Mouse (Mus musculus): Measurements from ENCODE around the gene Depdc5. TPM values are rescaled to one million over a fixed set of nuclear protein-coding genes. Genes with fewer than 3 reads are reported as not detected.
"Not testable (repeated sequence)": the region's sequence is repeated elsewhere in the genome, so short reads cannot be mapped to it uniquely, and the experiment has no call there.

The Depdc5 gene
- polyA plus RNA-seq, 1 experiment from 2014 or later: 36.3 TPM

DNA sequence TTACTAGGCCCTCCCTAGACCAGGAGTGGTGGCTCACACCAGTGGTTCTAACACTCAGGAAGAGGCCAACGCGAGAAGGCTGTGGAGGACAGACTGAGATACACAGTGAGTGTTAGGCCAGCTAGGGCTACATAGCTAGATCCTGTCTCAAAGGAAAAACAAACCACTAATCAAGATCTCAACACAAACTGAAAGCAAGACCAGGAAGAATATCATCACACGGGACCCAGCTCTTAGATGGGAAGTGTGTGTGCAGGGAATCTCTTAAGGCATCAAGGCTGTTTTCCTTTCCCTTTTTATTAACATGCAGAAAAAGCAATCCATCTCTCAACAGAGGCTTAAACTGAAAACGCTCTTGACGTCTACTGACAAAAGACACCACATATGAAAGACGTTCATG, 11.5 kb upstream of the Depdc5 start:
- H3K4me2 ChIP-seq: peak overlapping the region; percentile 74

DNA sequence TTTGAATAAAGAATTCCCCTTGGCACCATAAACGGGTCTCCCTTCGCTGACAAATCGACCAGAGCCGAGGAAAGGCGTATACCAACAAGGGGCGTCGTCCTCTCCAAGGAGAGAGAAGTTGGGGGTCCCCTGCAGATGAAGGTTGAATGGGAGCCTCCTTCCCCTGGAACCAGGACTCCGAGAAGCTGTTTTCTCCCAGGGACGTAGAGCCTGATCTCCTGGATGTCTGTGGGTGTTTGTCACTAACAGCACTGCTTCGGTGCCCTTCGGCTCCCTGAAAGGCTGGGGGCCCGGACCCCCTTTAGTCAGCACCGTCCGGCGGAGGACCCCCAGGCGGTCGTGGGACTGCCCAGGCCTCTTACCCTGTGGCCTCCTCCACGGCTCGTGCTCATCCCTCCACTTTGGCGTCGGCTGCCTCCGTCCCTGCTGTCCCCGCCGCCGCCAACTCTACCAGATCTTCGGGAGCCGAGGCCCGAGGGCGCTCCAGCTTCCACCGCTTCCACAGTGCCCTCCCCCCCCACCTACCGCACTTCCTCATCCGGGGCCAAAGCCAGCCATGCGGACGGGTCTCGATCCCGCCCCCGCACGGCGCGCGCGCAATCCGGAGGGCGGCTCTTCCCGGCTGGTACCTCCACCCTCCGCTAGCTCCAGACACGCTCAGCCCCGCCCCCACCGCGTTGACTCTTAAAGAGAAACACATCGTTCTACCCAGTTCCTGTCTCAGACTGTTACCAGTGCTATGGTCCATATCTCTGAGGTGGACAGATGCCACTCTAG, 9.6 kb upstream of the Depdc5 start, which contains the start of gene Prr14l:
Prr14l (minus strand) TSS at position 526 of the 777 bp plus-strand sequence.
- peak within 1 kb of the TSS; percentile 74 for H3K4me2 ChIP-seq
- peaks cover 16% of the 10 kb centered on the region for H3K4me1 ChIP-seq (replicated peaks)
- peak within 1 kb of the TSS; percentile 90 for H3K4me3 ChIP-seq (replicated peaks)
- peak; percentile 92 for ATAC-seq (ENCODE audit: insufficient number of reproducible peaks, insufficient read depth, low FRiP score, low TSS enrichment, low read depth)
- H3K36me3 ChIP-seq: peaks cover 20% of the 10 kb centered on the region; the same call in 1 of the 2 replicates
- peak within 1 kb of the TSS; percentile 86 for H3K27ac ChIP-seq
- H3K9ac ChIP-seq (replicated peaks): peak within 1 kb of the TSS; percentile 94
- no peaks in the 10 kb centered on the region for H3K9me3 ChIP-seq
- no peaks in the 10 kb centered on the region for H3K27me3 ChIP-seq
- under 1% methylated on average over 48 of the region's 51 CpGs for WGBS

More for the DNA sequence above, 11.5 kb upstream of the Depdc5 start:
- H3K9ac ChIP-seq (replicated peaks): 0 out of 2 replicates have a peak overlapping the region, but pooled peaks have one; percentile 18
- peaks cover 27% of the 10 kb centered on the region; the same call in 1 of the 2 replicates for H3K36me3 ChIP-seq
- no peak overlapping the region for H3K27ac ChIP-seq
- no peak overlapping the region for H3K4me3 ChIP-seq (replicated peaks)
- no peaks in the 10 kb centered on the region for H3K27me3 ChIP-seq
- H3K4me1 ChIP-seq (replicated peaks): peaks cover 16% of the 10 kb centered on the region
- no peak for ATAC-seq (ENCODE audit: insufficient number of reproducible peaks, insufficient read depth, low FRiP score, low TSS enrichment, low read depth)
- 82% methylated on average over 6 of the region's 6 CpGs for WGBS
- no peaks in the 10 kb centered on the region for H3K9me3 ChIP-seq

DNA sequence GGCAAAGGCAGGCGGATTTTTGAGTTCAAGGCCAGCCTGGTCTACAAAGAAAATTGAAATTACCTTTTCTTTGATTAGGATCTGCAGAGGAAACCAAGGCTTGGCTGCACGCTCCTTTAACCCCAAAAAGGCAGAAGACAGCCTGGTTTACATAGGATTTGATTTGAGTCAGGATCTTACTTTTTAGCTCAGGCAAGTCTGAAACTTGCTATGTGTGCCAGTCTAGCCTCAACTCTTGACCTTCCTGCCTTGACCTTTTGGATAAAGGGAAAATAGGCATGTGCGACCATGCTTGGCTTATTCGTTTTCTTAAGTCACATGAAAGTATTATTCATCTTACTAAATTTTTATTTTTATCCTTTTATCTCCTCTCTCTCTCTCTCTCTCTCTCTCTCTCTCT, 8.7 kb upstream of the Depdc5 start:
- Histone ChIP-seq H3K4me2 (peak overlapping the region; percentile 74; the same call in 1 of the 2 replicates), H3K4me1 (replicated peaks) (peaks cover 16% of the 10 kb centered on the region), H3K9ac (replicated peaks) (no peak overlapping the region), H3K27me3 (no peaks in the 10 kb centered on the region), H3K27ac (0 out of 2 replicates have a peak overlapping the region, but pooled peaks have one; percentile 54), H3K36me3 (peaks cover 15% of the 10 kb centered on the region; the same call in 1 of the 2 replicates), H3K4me3 (replicated peaks) (no peak overlapping the region), H3K9me3 (no peaks in the 10 kb centered on the region)
- no peak for ATAC-seq (ENCODE audit: insufficient number of reproducible peaks, insufficient read depth, low FRiP score, low TSS enrichment, low read depth)
- 87% methylated on average over 4 of the region's 4 CpGs for whole genome bisulfite sequencing

DNA sequence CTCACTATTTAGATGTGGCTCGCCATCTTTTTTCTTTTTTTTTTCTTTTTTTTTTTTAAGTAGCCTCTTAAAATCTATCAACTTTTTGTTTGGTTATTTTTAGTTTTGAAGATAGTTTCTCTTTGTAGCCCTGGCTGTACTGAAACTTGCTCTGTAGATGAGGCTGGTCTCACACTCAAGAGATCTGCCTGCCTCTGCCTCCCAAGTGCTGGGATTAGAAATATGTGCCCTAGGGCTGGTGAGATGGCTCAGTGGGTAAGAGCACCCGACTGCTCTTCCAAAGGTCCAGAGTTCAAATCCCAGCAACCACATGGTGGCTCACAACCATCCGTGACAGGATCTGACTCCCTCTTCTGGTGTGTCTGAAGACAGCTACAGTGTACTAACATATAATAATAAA, 8.2 kb upstream of the Depdc5 start:
- peaks cover 16% of the 10 kb centered on the region for H3K4me1 ChIP-seq (replicated peaks)
- ATAC-seq (ENCODE audit: insufficient number of reproducible peaks, insufficient read depth, low FRiP score, low TSS enrichment, low read depth); H3K27me3 ChIP-seq; H3K9ac ChIP-seq (replicated peaks); H3K27ac ChIP-seq; H3K9me3 ChIP-seq; H3K4me2 ChIP-seq; H3K4me3 ChIP-seq (replicated peaks): not testable (repeated sequence)
- 91% methylated on average over 2 of the region's 3 CpGs for WGBS
- H3K36me3 ChIP-seq: peaks cover 13% of the 10 kb centered on the region; the same call in 1 of the 2 replicates

DNA sequence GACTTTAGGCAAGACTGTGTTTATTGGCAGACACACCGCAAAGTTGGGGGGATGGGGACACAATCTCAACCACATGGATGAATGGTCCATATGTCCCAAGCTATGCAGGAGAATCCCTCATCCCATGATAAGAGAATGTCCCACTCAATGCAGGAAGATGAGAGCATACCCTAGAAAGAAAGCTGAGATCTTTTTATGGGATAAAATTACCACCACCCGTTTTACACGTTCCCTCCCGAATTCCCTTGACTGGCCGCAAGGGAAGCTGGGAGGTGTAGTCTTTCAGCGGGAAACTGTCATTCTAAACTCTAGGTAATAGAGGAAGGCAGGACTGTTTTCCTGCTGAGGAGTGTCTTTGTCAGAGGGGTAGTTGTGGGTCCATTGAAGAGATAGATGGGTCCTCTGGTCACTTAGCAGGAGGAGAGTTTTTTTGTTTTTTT, 5.7 kb upstream of the Depdc5 start:
- Histone ChIP-seq H3K27ac (peak overlapping the region; percentile 67), H3K4me3 (replicated peaks) (peak overlapping the region; percentile 43), H3K9me3 (no peaks in the 10 kb centered on the region), H3K27me3 (no peaks in the 10 kb centered on the region), H3K4me2 (peak overlapping the region; percentile 59), H3K9ac (replicated peaks) (peak overlapping the region; percentile 37), H3K36me3 (no peaks in the 10 kb centered on the region), H3K4me1 (replicated peaks) (0 out of 2 replicates have a peak, but pooled peaks cover 5% of the 10 kb centered on the region)
- WGBS: 4% methylated on average over 6 of the region's 6 CpGs
- ATAC-seq (ENCODE audit: insufficient number of reproducible peaks, insufficient read depth, low FRiP score, low TSS enrichment, low read depth): no peak

DNA sequence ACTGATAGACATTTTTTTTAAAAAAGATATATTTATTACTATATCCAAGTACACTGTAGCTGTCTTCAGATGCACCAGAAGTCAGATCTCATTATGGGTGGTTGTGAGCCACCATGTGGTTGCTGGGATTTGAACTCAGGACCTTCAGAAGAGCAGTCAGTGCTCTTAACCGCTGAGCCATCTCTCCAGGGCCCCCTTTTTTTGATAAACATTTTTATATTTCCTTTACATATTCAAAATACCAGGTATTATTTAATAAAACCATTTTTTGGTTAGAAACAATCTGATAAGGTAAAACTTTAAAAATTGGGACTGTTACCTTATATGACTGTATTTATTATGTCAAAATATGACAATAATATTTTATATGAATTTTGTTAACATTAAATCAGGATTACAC, 2.4 kb upstream of the Depdc5 start:
- WGBS: 93% methylated on average over 1 of the region's 1 CpGs
- H3K4me1 ChIP-seq (replicated peaks): peaks cover 8% of the 10 kb centered on the region
- ATAC-seq (ENCODE audit: insufficient number of reproducible peaks, insufficient read depth, low FRiP score, low TSS enrichment, low read depth): no peak
- H3K36me3 ChIP-seq: peaks cover 3% of the 10 kb centered on the region; the same call in 1 of the 2 replicates
- no peak overlapping the region for H3K4me2 ChIP-seq
- H3K27ac ChIP-seq: no peak overlapping the region
- H3K4me3 ChIP-seq (replicated peaks): no peak overlapping the region
- H3K9me3 ChIP-seq: no peaks in the 10 kb centered on the region
- no peak overlapping the region for H3K9ac ChIP-seq (replicated peaks)
- no peaks in the 10 kb centered on the region for H3K27me3 ChIP-seq

DNA sequence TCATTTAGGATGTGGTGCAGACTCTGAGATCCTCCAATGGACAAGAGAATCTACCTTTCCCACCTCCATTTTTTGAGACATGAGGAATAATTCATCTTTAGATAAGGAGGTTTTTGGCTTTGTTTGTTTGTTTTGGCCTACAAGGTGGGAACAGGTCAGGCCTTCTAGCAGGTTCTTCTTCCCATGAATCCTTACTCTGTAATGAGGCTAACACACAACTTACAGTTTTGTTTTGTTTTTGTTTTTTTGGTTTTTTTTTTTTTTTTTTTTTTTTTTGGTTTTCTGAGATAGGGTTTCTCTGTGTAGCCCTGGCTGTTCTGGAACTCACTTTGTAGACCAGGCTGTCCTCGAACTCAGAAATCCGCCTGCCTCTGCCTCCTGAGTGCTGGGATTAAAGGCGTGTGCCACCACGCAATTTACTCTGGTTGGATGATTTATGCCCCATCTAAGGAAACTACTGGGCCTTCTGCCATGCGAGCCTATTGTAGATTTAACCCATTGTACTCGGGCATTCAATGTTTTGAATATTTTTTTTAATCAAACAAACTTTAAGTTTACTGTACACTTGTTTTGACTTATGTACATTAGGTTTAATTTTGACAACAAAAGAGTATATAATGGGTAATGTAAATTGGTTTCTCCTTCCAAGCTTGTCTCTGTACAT, 900 bp upstream of the Depdc5 start:
- H3K4me2 ChIP-seq: peak overlapping the region; percentile 77
- 66% methylated on average over 6 of the region's 6 CpGs for WGBS

DNA sequence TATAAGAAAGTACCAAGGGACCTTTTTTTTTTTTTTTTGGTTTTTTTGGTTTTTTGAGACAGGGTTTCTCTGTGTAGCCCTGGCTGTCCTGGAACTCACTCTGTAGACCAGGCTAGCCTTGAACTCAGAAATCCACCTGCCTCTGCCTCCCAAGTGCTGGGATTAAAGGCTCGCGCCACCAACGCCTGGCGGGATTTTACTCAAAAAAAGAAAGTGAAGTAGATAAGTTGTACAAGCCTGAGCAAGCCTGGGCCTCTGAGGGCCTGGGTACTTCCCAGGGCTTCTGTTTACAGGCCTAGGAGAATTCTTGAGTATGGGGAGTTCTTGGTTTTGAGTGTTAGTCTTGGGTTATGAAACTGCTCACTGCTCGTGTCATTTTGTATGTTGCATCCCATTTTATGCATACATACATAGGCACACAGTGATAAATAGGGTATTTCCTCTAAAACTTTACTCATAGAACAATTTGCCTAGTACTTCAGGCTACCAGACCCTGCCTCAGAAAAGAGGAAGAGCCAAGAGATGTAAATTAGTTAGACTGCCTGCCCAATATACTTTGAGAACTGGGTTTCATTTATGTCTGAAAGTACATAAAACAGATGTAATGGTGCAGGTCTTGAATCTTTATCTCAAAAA, 6.0 kb downstream of the Depdc5 start:
- H3K36me3 ChIP-seq: peaks cover 75% of the 10 kb centered on the region
- no peaks in the 10 kb centered on the region for H3K27me3 ChIP-seq
- H3K9ac ChIP-seq (replicated peaks): no peak overlapping the region
- no peak overlapping the region for H3K27ac ChIP-seq
- WGBS: 93% methylated on average over 5 of the region's 5 CpGs
- no peak overlapping the region for H3K4me3 ChIP-seq (replicated peaks)
- no peaks in the 10 kb centered on the region for H3K9me3 ChIP-seq
- peaks cover 4% of the 10 kb centered on the region for H3K4me1 ChIP-seq (replicated peaks)
- no peak overlapping the region for H3K4me2 ChIP-seq
- ATAC-seq (ENCODE audit: insufficient number of reproducible peaks, insufficient read depth, low FRiP score, low TSS enrichment, low read depth): no peak

More for the DNA sequence above, 900 bp upstream of the Depdc5 start:
- Histone ChIP-seq H3K36me3 (peaks cover 15% of the 10 kb centered on the region; the same call in 1 of the 2 replicates), H3K4me1 (replicated peaks) (peaks cover 8% of the 10 kb centered on the region), H3K27me3 (no peaks in the 10 kb centered on the region), H3K9ac (replicated peaks) (no peak overlapping the region), H3K9me3 (no peaks in the 10 kb centered on the region), H3K27ac (no peak overlapping the region), H3K4me3 (replicated peaks) (peak overlapping the region; percentile 72; the same call in 1 of the 2 replicates)
- ATAC-seq (ENCODE audit: insufficient number of reproducible peaks, insufficient read depth, low FRiP score, low TSS enrichment, low read depth): no peak

DNA sequence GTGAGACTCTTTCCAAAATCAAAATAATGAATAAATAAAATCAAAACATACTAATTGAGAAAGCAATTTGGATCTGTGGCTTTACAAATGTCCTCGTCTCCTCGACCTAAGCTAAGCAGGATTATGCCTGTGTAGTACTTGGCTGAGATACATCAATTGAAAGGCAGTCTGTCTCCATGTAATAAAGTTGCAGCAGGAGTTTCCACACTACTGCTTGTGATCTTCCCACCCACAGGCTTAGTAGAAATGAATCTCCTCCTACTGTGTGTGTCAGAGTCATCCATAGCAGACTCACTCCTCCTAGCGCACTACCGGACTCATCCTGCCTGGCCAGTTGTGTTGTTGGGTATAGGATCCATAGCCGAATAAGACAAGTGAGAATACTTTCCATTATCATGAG, 8.8 kb downstream of the Depdc5 start:
- Histone ChIP-seq H3K9me3 (no peaks in the 10 kb centered on the region), H3K27ac (no peak overlapping the region), H3K4me2 (no peak overlapping the region), H3K4me3 (replicated peaks) (no peak overlapping the region), H3K27me3 (no peaks in the 10 kb centered on the region), H3K36me3 (peaks cover 86% of the 10 kb centered on the region), H3K9ac (replicated peaks) (no peak overlapping the region), H3K4me1 (replicated peaks) (no peaks in the 10 kb centered on the region)
- ATAC-seq (ENCODE audit: insufficient number of reproducible peaks, insufficient read depth, low FRiP score, low TSS enrichment, low read depth): no peak
- WGBS: 95% methylated on average over 5 of the region's 5 CpGs

DNA sequence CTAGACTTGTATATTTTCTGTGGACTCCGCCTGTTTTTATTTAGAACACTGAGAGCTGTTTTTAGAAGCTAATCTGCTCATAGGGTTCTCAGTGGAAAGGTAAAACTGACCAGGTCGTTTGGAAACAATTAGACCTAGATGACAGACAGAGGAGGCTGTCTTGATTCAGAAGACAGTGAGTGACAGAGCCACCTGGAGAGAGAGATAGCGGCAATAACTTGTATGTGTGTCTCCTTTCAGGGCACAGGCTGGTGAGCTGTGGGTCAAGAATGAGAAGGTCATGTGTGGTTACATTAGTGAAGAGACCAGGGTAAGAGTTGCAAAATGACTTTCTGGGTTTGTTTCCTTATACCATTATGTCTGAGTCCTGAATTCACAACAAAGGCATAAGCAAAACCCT, 23.2 kb downstream of the Depdc5 start:
- ATAC-seq (ENCODE audit: insufficient number of reproducible peaks, insufficient read depth, low FRiP score, low TSS enrichment, low read depth): no peak
- Histone ChIP-seq H3K9ac (replicated peaks) (no peak overlapping the region), H3K4me3 (replicated peaks) (no peak overlapping the region), H3K27ac (no peak overlapping the region), H3K4me2 (no peak overlapping the region), H3K27me3 (no peaks in the 10 kb centered on the region), H3K36me3 (peaks cover 87% of the 10 kb centered on the region), H3K9me3 (no peaks in the 10 kb centered on the region), H3K4me1 (replicated peaks) (no peaks in the 10 kb centered on the region)
- 75% methylated on average over 3 of the region's 3 CpGs for WGBS

DNA sequence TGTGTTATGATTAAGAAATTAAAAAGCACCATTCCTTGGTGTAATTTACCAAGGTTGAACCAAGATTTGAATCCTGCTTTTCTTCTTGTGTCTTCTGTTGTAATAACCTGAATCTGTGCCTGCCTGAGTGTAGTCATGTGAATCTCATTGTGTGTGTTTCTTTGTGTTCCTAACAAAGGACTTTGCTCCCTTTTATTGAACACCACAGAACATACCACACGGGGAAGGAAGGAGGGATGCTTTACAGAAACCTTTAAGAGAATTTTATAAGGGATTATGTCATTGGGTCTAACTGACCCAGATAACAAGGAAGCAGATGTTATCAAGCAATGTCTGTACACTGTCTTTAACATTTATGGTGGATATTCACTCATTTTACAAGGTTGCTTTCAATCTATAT, 44.0 kb downstream of the Depdc5 start:
- Histone ChIP-seq H3K9me3 (no peaks in the 10 kb centered on the region), H3K27me3 (no peaks in the 10 kb centered on the region), H3K4me1 (replicated peaks) (no peaks in the 10 kb centered on the region), H3K4me3 (replicated peaks) (no peak overlapping the region), H3K27ac (no peak overlapping the region), H3K36me3 (peaks cover 80% of the 10 kb centered on the region), H3K9ac (replicated peaks) (no peak overlapping the region), H3K4me2 (no peak overlapping the region)
- no peak for ATAC-seq (ENCODE audit: insufficient number of reproducible peaks, insufficient read depth, low FRiP score, low TSS enrichment, low read depth)
- WGBS: 84% methylated on average over 1 of the region's 1 CpGs
